26 mouse cellular contexts compared by ENCODE assay signal in genomic region chr9:41566496-41566895, GRCm38 (mm10).
"Had no signal": no experiment of that assay in that cellular context is flagged by ENCODE, and none has a peak within 500 bp of the region (broad histone marks: within the 10 kb centered on the region; RNA-seq: fewer than 3 reads in every experiment).

No protein-coding gene starts in this region.

- H3K27me3 ChIP-seq: heart, embryonic 13.5 days; heart, embryonic 15.5 days; hindbrain, embryonic 15.5 days; kidney, embryonic 15.5 days; limb, embryonic 12.5 days; liver, embryonic 13.5 days had no signal

- H3K4me2 ChIP-seq: heart, embryonic 13.5 days; heart, embryonic 15.5 days; hindbrain, embryonic 15.5 days; kidney, embryonic 15.5 days; limb, embryonic 12.5 days; liver, embryonic 11.5 days; liver, embryonic 13.5 days had no signal

- H3K4me1 ChIP-seq: heart, embryonic 10.5 days; heart, embryonic 13.5 days; heart, embryonic 15.5 days; hindbrain, embryonic 15.5 days; kidney, embryonic 15.5 days; limb, embryonic 12.5 days; liver, embryonic 13.5 days had no signal

- H3K27ac ChIP-seq: heart, embryonic 10.5 days; heart, embryonic 13.5 days; heart, embryonic 15.5 days; hindbrain, embryonic 15.5 days; hindbrain, postnatal 0 days; kidney, embryonic 15.5 days; kidney, postnatal 0 days; limb, embryonic 12.5 days; liver, embryonic 13.5 days had no signal

- H3K9ac ChIP-seq: forebrain, postnatal 0 days; heart, embryonic 13.5 days; heart, embryonic 15.5 days; hindbrain, embryonic 15.5 days; kidney, embryonic 15.5 days; limb, embryonic 12.5 days; liver, embryonic 13.5 days had no signal

- DNase-seq: forebrain, postnatal 0 days; gastrocnemius, postnatal 14 days; gastrocnemius, postnatal 36 days; heart, adult 18-20 months; heart, postnatal 14 days; heart, postnatal 36 days; kidney, adult 11 months; kidney, adult 2 months; kidney, adult 9 months; kidney, postnatal 14 days; kidney, postnatal 36 days; layer of hippocampus, adult 9-11 months; layer of hippocampus, postnatal 36 days; left cerebral cortex, postnatal 4 days; liver; liver, embryonic 13.5 days had no signal

- ATAC-seq: forebrain, postnatal 0 days; hindbrain, postnatal 0 days; intestine, embryonic 16.5 days had no signal

- H3K36me3 ChIP-seq: heart, embryonic 10.5 days; heart, embryonic 13.5 days; heart, embryonic 15.5 days; hindbrain, embryonic 15.5 days; kidney, embryonic 15.5 days; limb, embryonic 12.5 days; liver, embryonic 13.5 days had no signal

- H3K9me3 ChIP-seq: heart, embryonic 10.5 days; heart, embryonic 13.5 days; heart, embryonic 15.5 days; hindbrain, embryonic 15.5 days; kidney, embryonic 15.5 days; limb, embryonic 12.5 days; liver, embryonic 13.5 days had no signal

- H3K4me3 ChIP-seq: heart, embryonic 10.5 days; heart, embryonic 13.5 days; heart, embryonic 15.5 days; hindbrain, embryonic 15.5 days; kidney, embryonic 15.5 days; limb, embryonic 12.5 days; liver, embryonic 13.5 days had no signal
